Mouse (Mus musculus) kidney, adult 11 months (tissue): ENCODE data around the gene Exoc4.
A peak's percentile ranks its signal among the peaks of the same experiment; 100 is the strongest.

Experiments
- DNase-seq: peaks from one replicate; pipeline ENCODE4 v3.0.0; 2022

Exoc4 gene

GRCm38 (mm10) chr6:33772551-33773315 is 523.8 kb downstream of the Exoc4 start:
- no peak for DNase-seq

GRCm38 (mm10) chr6:33792604-33793003 is 543.7 kb downstream of the Exoc4 start:
- DNase-seq = peak; percentile 21

GRCm38 (mm10) chr6:33801254-33801653 is 552.4 kb downstream of the Exoc4 start:
- no peak for DNase-seq

- DNase-seq = no peak
Observed at GRCm38 (mm10) chr6:33803481-33804098, 554.7 kb downstream of the Exoc4 start.

GRCm38 (mm10) chr6:33804775-33805174 is 555.9 kb downstream of the Exoc4 start:
- DNase-seq = no peak

- DNase-seq = no peak
Observed at GRCm38 (mm10) chr6:33806072-33806782, 557.3 kb downstream of the Exoc4 start.

GRCm38 (mm10) chr6:33814386-33814785 is 565.5 kb downstream of the Exoc4 start:
- DNase-seq = no peak

GRCm38 (mm10) chr6:33823171-33823570 is 574.3 kb downstream of the Exoc4 start:
- no peak for DNase-seq

- no peak for DNase-seq
Observed at GRCm38 (mm10) chr6:33823777-33824302, 575.0 kb downstream of the Exoc4 start.

GRCm38 (mm10) chr6:33828499-33828898 is 579.6 kb downstream of the Exoc4 start:
- no peak for DNase-seq

GRCm38 (mm10) chr6:33829261-33829660 is 580.4 kb downstream of the Exoc4 start:
- no peak for DNase-seq

- DNase-seq = no peak
Observed at GRCm38 (mm10) chr6:33831276-33831675, 582.4 kb downstream of the Exoc4 start.

- no peak for DNase-seq
Observed at GRCm38 (mm10) chr6:33832978-33833377, 584.1 kb downstream of the Exoc4 start.

- DNase-seq = no peak
Observed at GRCm38 (mm10) chr6:33836048-33836780, 587.3 kb downstream of the Exoc4 start.

GRCm38 (mm10) chr6:33842901-33843300 is 594.0 kb downstream of the Exoc4 start:
- no peak for DNase-seq

- no peak for DNase-seq
Observed at GRCm38 (mm10) chr6:33859049-33859448, 610.2 kb downstream of the Exoc4 start.

- no peak for DNase-seq
Observed at GRCm38 (mm10) chr6:33865752-33866151, 616.9 kb downstream of the Exoc4 start.

- DNase-seq = no peak
Observed at GRCm38 (mm10) chr6:33866901-33867580, 618.2 kb downstream of the Exoc4 start.

- no peak for DNase-seq
Observed at GRCm38 (mm10) chr6:33869251-33869650, 620.4 kb downstream of the Exoc4 start.

- DNase-seq = no peak
Observed at GRCm38 (mm10) chr6:33870468-33871142, 621.7 kb downstream of the Exoc4 start.

GRCm38 (mm10) chr6:33871286-33871685 is 622.4 kb downstream of the Exoc4 start:
- no peak for DNase-seq

- peak; percentile 4 for DNase-seq
Observed at GRCm38 (mm10) chr6:33872192-33872591, 623.3 kb downstream of the Exoc4 start.
